In genomic region chr16:87984201-87984870, GRCm38 (mm10) we compare ENCODE assay signal across 27 mouse cellular contexts.
DNase-seq lines count a peak whose midpoint lies in the region; ATAC-seq lines count a peak whose summit lies in the region.
"Had no signal": no experiment of that assay in that cellular context is flagged by ENCODE, and none has a peak within 500 bp of the region (broad histone marks: within the 10 kb centered on the region; RNA-seq: fewer than 3 reads in every experiment).

No protein-coding gene starts in this region.

- peak; percentile 81 for ATAC-seq in hindbrain, embryonic 11.5 days (ENCODE audit: low FRiP score)
- peak; percentile 82 for ATAC-seq in forebrain, embryonic 14.5 days
- ATAC-seq in hindbrain, embryonic 13.5 days (ENCODE audit: low FRiP score), result peak; percentile 91
- ATAC-seq in neural tube, embryonic 12.5 days (ENCODE audit: low FRiP score, low read depth), result peak; percentile 80
- no peak for ATAC-seq in heart, embryonic 11.5 days (replicated peaks; ENCODE audit: insufficient number of reproducible peaks, low FRiP score, low TSS enrichment)
- ATAC-seq: CD4-positive, CD25-positive, alpha-beta regulatory T cell, adult 4 months had no signal

- no peak for DNase-seq in hindbrain, embryonic 11.5 days (ENCODE audit: low spot score)
- no peak for DNase-seq in hindbrain, embryonic 10.5 days (ENCODE audit: low spot score)
- peak; percentile 54 for DNase-seq in forebrain, embryonic 14.5 days (ENCODE audit: low spot score)
- DNase-seq in cerebellum, adult 11 months, result no peak
- no peak for DNase-seq in embryo, embryonic 9.5 days (ENCODE audit: extremely low spot score)
- DNase-seq: adrenal gland, postnatal 14 days; cerebellum, postnatal 10 days; gastrocnemius, postnatal 36 days; heart, adult 2 months; heart, postnatal 36 days; kidney, adult 2 months; kidney, postnatal 10 days; left cerebral cortex, postnatal 4 days; lung, postnatal 4 days; right cerebral cortex, adult 18-20 months; thymus, postnatal 36 days had no signal

- H3K9ac ChIP-seq in hindbrain, embryonic 11.5 days (ENCODE audit: low read depth, low read length), result no peak overlapping the region
- no peak overlapping the region for H3K9ac ChIP-seq in forebrain, embryonic 14.5 days (ENCODE audit: low read length)
- H3K9ac ChIP-seq in hindbrain, embryonic 13.5 days, result no peak overlapping the region
- H3K9ac ChIP-seq in neural tube, embryonic 12.5 days, result no peak overlapping the region
- no peak overlapping the region for H3K9ac ChIP-seq in heart, embryonic 11.5 days (ENCODE audit: low read depth, low read length)
- H3K9ac ChIP-seq: embryonic facial prominence, embryonic 12.5 days; heart, embryonic 15.5 days; limb, embryonic 15.5 days; liver, embryonic 15.5 days; lung, embryonic 15.5 days; stomach, embryonic 15.5 days had no signal

- H3K4me2 ChIP-seq in hindbrain, embryonic 11.5 days (replicated peaks; ENCODE audit: low read depth, low read length), result no peak overlapping the region
- no peak overlapping the region for H3K4me2 ChIP-seq in forebrain, embryonic 14.5 days (ENCODE audit: low read length)
- no peak overlapping the region for H3K4me2 ChIP-seq in hindbrain, embryonic 13.5 days
- no peak overlapping the region for H3K4me2 ChIP-seq in neural tube, embryonic 12.5 days (replicated peaks)
- no peak overlapping the region for H3K4me2 ChIP-seq in heart, embryonic 11.5 days
- H3K4me2 ChIP-seq: embryonic facial prominence, embryonic 12.5 days; heart, embryonic 15.5 days; limb, embryonic 15.5 days; liver, embryonic 15.5 days; lung, embryonic 15.5 days; stomach, embryonic 15.5 days had no signal

- H3K4me1 ChIP-seq in hindbrain, embryonic 11.5 days (replicated peaks; ENCODE audit: control insufficient read depth, insufficient read depth, low read length), result no peaks in the 10 kb centered on the region
- H3K4me1 ChIP-seq in hindbrain, embryonic 10.5 days (replicated peaks), result peaks cover 6% of the 10 kb centered on the region
- no peaks in the 10 kb centered on the region for H3K4me1 ChIP-seq in forebrain, embryonic 14.5 days (ENCODE audit: control insufficient read depth, insufficient read depth, low read length)
- peaks cover 10% of the 10 kb centered on the region; the same call in 1 of the 2 replicates for H3K4me1 ChIP-seq in hindbrain, embryonic 13.5 days (replicated peaks)
- no peaks in the 10 kb centered on the region for H3K4me1 ChIP-seq in neural tube, embryonic 12.5 days
- no peaks in the 10 kb centered on the region for H3K4me1 ChIP-seq in heart, embryonic 11.5 days (ENCODE audit: control insufficient read depth, insufficient read depth, low read length)
- H3K4me1 ChIP-seq: embryonic facial prominence, embryonic 12.5 days; heart, embryonic 15.5 days; limb, embryonic 15.5 days; liver, embryonic 15.5 days; lung, embryonic 15.5 days; stomach, embryonic 15.5 days had no signal

- H3K27me3 ChIP-seq in hindbrain, embryonic 11.5 days (ENCODE audit: control insufficient read depth, insufficient read depth, low read length), result no peaks in the 10 kb centered on the region
- H3K27me3 ChIP-seq in hindbrain, embryonic 10.5 days (ENCODE audit: insufficient read depth, poor library complexity, severe bottlenecking), result no peaks in the 10 kb centered on the region
- no peaks in the 10 kb centered on the region for H3K27me3 ChIP-seq in forebrain, embryonic 14.5 days (replicated peaks; ENCODE audit: control insufficient read depth, insufficient read depth, low read length)
- H3K27me3 ChIP-seq in hindbrain, embryonic 13.5 days, result no peaks in the 10 kb centered on the region
- no peaks in the 10 kb centered on the region for H3K27me3 ChIP-seq in neural tube, embryonic 12.5 days (replicated peaks)
- H3K27me3 ChIP-seq in heart, embryonic 11.5 days (ENCODE audit: control insufficient read depth, insufficient read depth, low read length), result no peaks in the 10 kb centered on the region
- H3K27me3 ChIP-seq: embryonic facial prominence, embryonic 12.5 days; heart, embryonic 15.5 days; limb, embryonic 15.5 days; liver, embryonic 15.5 days; lung, embryonic 15.5 days; stomach, embryonic 15.5 days had no signal

- no peak overlapping the region for H3K4me3 ChIP-seq in hindbrain, embryonic 11.5 days (ENCODE audit: low read depth, low read length)
- H3K4me3 ChIP-seq in hindbrain, embryonic 10.5 days, result no peak overlapping the region
- H3K4me3 ChIP-seq in forebrain, embryonic 14.5 days (ENCODE audit: low read depth, low read length), result no peak overlapping the region
- H3K4me3 ChIP-seq in hindbrain, embryonic 13.5 days, result no peak overlapping the region
- H3K4me3 ChIP-seq in neural tube, embryonic 12.5 days, result no peak overlapping the region
- no peak overlapping the region for H3K4me3 ChIP-seq in heart, embryonic 11.5 days (ENCODE audit: low read depth, low read length)
- H3K4me3 ChIP-seq: embryonic facial prominence, embryonic 12.5 days; heart, adult 2 months; heart, embryonic 15.5 days; limb, embryonic 15.5 days; liver, embryonic 15.5 days; lung, embryonic 15.5 days; myocyte; stomach, embryonic 15.5 days had no signal

- H3K36me3 ChIP-seq in hindbrain, embryonic 11.5 days (ENCODE audit: control insufficient read depth, insufficient read depth, low read length), result no peaks in the 10 kb centered on the region
- H3K36me3 ChIP-seq in hindbrain, embryonic 10.5 days, result no peaks in the 10 kb centered on the region
- no peaks in the 10 kb centered on the region for H3K36me3 ChIP-seq in forebrain, embryonic 14.5 days (ENCODE audit: control insufficient read depth, insufficient read depth, low read length)
- no peaks in the 10 kb centered on the region for H3K36me3 ChIP-seq in hindbrain, embryonic 13.5 days
- no peaks in the 10 kb centered on the region for H3K36me3 ChIP-seq in neural tube, embryonic 12.5 days
- H3K36me3 ChIP-seq in heart, embryonic 11.5 days (ENCODE audit: control insufficient read depth, insufficient read depth, low read length), result no peaks in the 10 kb centered on the region
- H3K36me3 ChIP-seq: embryonic facial prominence, embryonic 12.5 days; heart, embryonic 15.5 days; limb, embryonic 15.5 days; liver, embryonic 15.5 days; lung, embryonic 15.5 days; stomach, embryonic 15.5 days had no signal

- no peak overlapping the region for H3K27ac ChIP-seq in hindbrain, embryonic 11.5 days (ENCODE audit: low read depth, low read length)
- H3K27ac ChIP-seq in hindbrain, embryonic 10.5 days, result no peak overlapping the region
- H3K27ac ChIP-seq in forebrain, embryonic 14.5 days (ENCODE audit: low read depth, low read length), result no peak overlapping the region
- peak overlapping the region; percentile 32; the same call in 1 of the 2 replicates for H3K27ac ChIP-seq in hindbrain, embryonic 13.5 days
- H3K27ac ChIP-seq in neural tube, embryonic 12.5 days, result no peak overlapping the region
- no peak overlapping the region for H3K27ac ChIP-seq in heart, embryonic 11.5 days (ENCODE audit: low read depth, low read length)
- H3K27ac ChIP-seq: embryonic facial prominence, embryonic 12.5 days; heart, adult 2 months; heart, embryonic 15.5 days; limb, embryonic 15.5 days; liver, embryonic 15.5 days; lung, embryonic 15.5 days; stomach, embryonic 15.5 days had no signal

- H3K9me3 ChIP-seq in hindbrain, embryonic 11.5 days (ENCODE audit: control insufficient read depth, low read length), result no peaks in the 10 kb centered on the region
- no peaks in the 10 kb centered on the region for H3K9me3 ChIP-seq in hindbrain, embryonic 10.5 days
- H3K9me3 ChIP-seq in forebrain, embryonic 14.5 days (replicated peaks; ENCODE audit: control insufficient read depth, low read length), result no peaks in the 10 kb centered on the region
- H3K9me3 ChIP-seq in hindbrain, embryonic 13.5 days, result no peaks in the 10 kb centered on the region
- no peaks in the 10 kb centered on the region for H3K9me3 ChIP-seq in neural tube, embryonic 12.5 days
- H3K9me3 ChIP-seq in heart, embryonic 11.5 days (replicated peaks; ENCODE audit: control insufficient read depth, low read length), result no peaks in the 10 kb centered on the region
- H3K9me3 ChIP-seq: embryonic facial prominence, embryonic 12.5 days; heart, embryonic 15.5 days; limb, embryonic 15.5 days; liver, embryonic 15.5 days; lung, embryonic 15.5 days; stomach, embryonic 15.5 days had no signal
